ENCODE assay signal across 8 mouse cellular contexts in genomic region chr5:34549135-34549482, GRCm38 (mm10). TPM values are rescaled to one million over a fixed set of nuclear protein-coding genes. Genes with fewer than 3 reads are reported as not detected.
DNase-seq lines count a peak whose midpoint lies in the region; ATAC-seq lines count a peak whose summit lies in the region.

No protein-coding gene starts in this region.

- H3K36me3 ChIP-seq in heart, embryonic 15.5 days: peaks cover 9% of the 10 kb centered on the region; the same call in 1 of the 2 replicates
- peaks cover 14% of the 10 kb centered on the region for H3K36me3 ChIP-seq in hindbrain, embryonic 16.5 days (ENCODE audit: control insufficient read depth, insufficient read depth, low read length)

- peak overlapping the region; percentile 90 for H3K9ac ChIP-seq in heart, embryonic 15.5 days
- peak overlapping the region; percentile 97 for H3K9ac ChIP-seq in hindbrain, embryonic 16.5 days (ENCODE audit: low read depth, low read length)

- DNase-seq in heart, adult 11 months: no peak
- DNase-seq in layer of hippocampus, postnatal 14 days (ENCODE audit: low spot score in 2 of 2): no peak
- no peak for DNase-seq in urinary bladder, adult 18-20 months (ENCODE audit: low spot score in 2 of 2)
- no peak for DNase-seq in cerebellum, adult 9-11 months

- peak; percentile 14; the same call in 1 of the 2 replicates for ATAC-seq in heart, embryonic 15.5 days (replicated peaks; ENCODE audit: insufficient number of reproducible peaks, insufficient read depth, low FRiP score, low read depth)
- ATAC-seq in hindbrain, embryonic 16.5 days: peak; percentile 32
- peak; percentile 8; the same call in 1 of the 2 replicates for ATAC-seq in megakaryocyte-erythroid progenitor cell, adult 5-6 weeks (replicated peaks; ENCODE audit: low FRiP score, low TSS enrichment, poor library complexity, severe bottlenecking)

- H3K4me1 ChIP-seq in heart, embryonic 15.5 days (replicated peaks): peaks cover 15% of the 10 kb centered on the region
- H3K4me1 ChIP-seq in brown adipose tissue, adult 24 weeks (ENCODE audit: control insufficient read depth, insufficient read depth, insufficient read length, low read length): peaks cover 5% of the 10 kb centered on the region; the same call in 1 of the 2 replicates
- H3K4me1 ChIP-seq in hindbrain, embryonic 16.5 days (ENCODE audit: control insufficient read depth, insufficient read depth, low read depth, low read length): peaks cover 15% of the 10 kb centered on the region

- H3K27me3 ChIP-seq in heart, embryonic 15.5 days: no peaks in the 10 kb centered on the region
- no peaks in the 10 kb centered on the region for H3K27me3 ChIP-seq in hindbrain, embryonic 16.5 days (replicated peaks; ENCODE audit: control insufficient read depth, insufficient read depth, low read length)

- WGBS in heart, embryonic 15.5 days: 27% methylated on average over 8 of the region's 8 CpGs
- 26% methylated on average over 8 of the region's 8 CpGs for WGBS in hindbrain, embryonic 16.5 days

- H3K27ac ChIP-seq in heart, embryonic 15.5 days: no peak overlapping the region
- H3K27ac ChIP-seq in brown adipose tissue, adult 24 weeks (replicated peaks; ENCODE audit: low read depth, low read length): no peak overlapping the region
- H3K27ac ChIP-seq in hindbrain, embryonic 16.5 days (ENCODE audit: low read depth, low read length): peak overlapping the region; percentile 84; the same call in 1 of the 2 replicates

- peak overlapping the region; percentile 83 for H3K4me2 ChIP-seq in heart, embryonic 15.5 days
- peak overlapping the region; percentile 66 for H3K4me2 ChIP-seq in hindbrain, embryonic 16.5 days (ENCODE audit: low read length)

- peak overlapping the region; percentile 80 for H3K4me3 ChIP-seq in heart, embryonic 15.5 days
- peak overlapping the region; percentile 63 for H3K4me3 ChIP-seq in brown adipose tissue, adult 24 weeks (ENCODE audit: insufficient read depth, low read depth, low read length)
- H3K4me3 ChIP-seq in hindbrain, embryonic 16.5 days (ENCODE audit: low read length): peak overlapping the region; percentile 95

- no peaks in the 10 kb centered on the region for H3K9me3 ChIP-seq in heart, embryonic 15.5 days (replicated peaks)
- no peaks in the 10 kb centered on the region for H3K9me3 ChIP-seq in hindbrain, embryonic 16.5 days (ENCODE audit: control insufficient read depth, low read length)

RNA-seq across cellular contexts. Expression of gene Sh3bp2, which starts 23.5 kb away (rescaled TPM):
- polyA plus RNA-seq in heart, embryonic 15.5 days (2015; fragmentation: Nextera tagmentation; extraction: Ambion mirVana): 3.8 and 6.4 TPM in 2 replicates
- polyA plus RNA-seq in brown adipose tissue, adult 24 weeks (2012; ENCODE audit: insufficient read depth, insufficient read length, missing spikeins): 2.7 and 3.0 TPM in 2 replicates
- 17.1 and 25.5 TPM in 2 replicates for polyA plus RNA-seq in hindbrain, embryonic 16.5 days (2015; fragmentation: Nextera tagmentation; extraction: Ambion mirVana)
- total RNA-seq in megakaryocyte-erythroid progenitor cell, adult 5-6 weeks (2014; fragmentation: Nextera tagmentation): 10.2 and 13.1 TPM in 2 replicates
- total RNA-seq in megakaryocyte-erythroid progenitor cell, adult 5-6 weeks (2017): 3.3 and 4.2 TPM in 2 replicates
- total RNA-seq in layer of hippocampus, postnatal 14 days (2021): 1 to 10 TPM; 6.0 to 6.8 TPM

RNA-seq across cellular contexts. Expression of gene Add1, which starts 24.4 kb away (rescaled TPM):
- polyA plus RNA-seq in heart, embryonic 15.5 days (2015; fragmentation: Nextera tagmentation; extraction: Ambion mirVana): 133 and 162 TPM in 2 replicates
- 62.4 and 72.7 TPM in 2 replicates for polyA plus RNA-seq in brown adipose tissue, adult 24 weeks (2012; ENCODE audit: insufficient read depth, insufficient read length, missing spikeins)
- polyA plus RNA-seq in hindbrain, embryonic 16.5 days (2015; fragmentation: Nextera tagmentation; extraction: Ambion mirVana): 224 and 241 TPM in 2 replicates
- 188 and 260 TPM in 2 replicates for total RNA-seq in megakaryocyte-erythroid progenitor cell, adult 5-6 weeks (2014; fragmentation: Nextera tagmentation)
- 170 and 288 TPM in 2 replicates for total RNA-seq in megakaryocyte-erythroid progenitor cell, adult 5-6 weeks (2017)
- total RNA-seq in layer of hippocampus, postnatal 14 days (2021): 100 to 1,000 TPM; 376 to 400 TPM

RNA-seq across cellular contexts. Expression of gene Tnip2, which starts 35.3 kb away (rescaled TPM):
- polyA plus RNA-seq in heart, embryonic 15.5 days (2015; fragmentation: Nextera tagmentation; extraction: Ambion mirVana): 15.6 and 21.2 TPM in 2 replicates
- 4.3 and 4.8 TPM in 2 replicates for polyA plus RNA-seq in brown adipose tissue, adult 24 weeks (2012; ENCODE audit: insufficient read depth, insufficient read length, missing spikeins)
- 15.1 and 15.4 TPM in 2 replicates for polyA plus RNA-seq in hindbrain, embryonic 16.5 days (2015; fragmentation: Nextera tagmentation; extraction: Ambion mirVana)
- 4.8 and 14.9 TPM in 2 replicates for total RNA-seq in megakaryocyte-erythroid progenitor cell, adult 5-6 weeks (2014; fragmentation: Nextera tagmentation)
- total RNA-seq in megakaryocyte-erythroid progenitor cell, adult 5-6 weeks (2017): 5.0 and 13.8 TPM in 2 replicates
- 10 to 100 TPM; 15.2 to 19.1 TPM for total RNA-seq in layer of hippocampus, postnatal 14 days (2021)
